Mouse (Mus musculus): ENCODE measurements around the gene Pdia2.
"Not testable (repeated sequence)": the region's sequence is repeated elsewhere in the genome, so short reads cannot be mapped to it uniquely, and the experiment has no call there.

Gene Pdia2

DNA sequence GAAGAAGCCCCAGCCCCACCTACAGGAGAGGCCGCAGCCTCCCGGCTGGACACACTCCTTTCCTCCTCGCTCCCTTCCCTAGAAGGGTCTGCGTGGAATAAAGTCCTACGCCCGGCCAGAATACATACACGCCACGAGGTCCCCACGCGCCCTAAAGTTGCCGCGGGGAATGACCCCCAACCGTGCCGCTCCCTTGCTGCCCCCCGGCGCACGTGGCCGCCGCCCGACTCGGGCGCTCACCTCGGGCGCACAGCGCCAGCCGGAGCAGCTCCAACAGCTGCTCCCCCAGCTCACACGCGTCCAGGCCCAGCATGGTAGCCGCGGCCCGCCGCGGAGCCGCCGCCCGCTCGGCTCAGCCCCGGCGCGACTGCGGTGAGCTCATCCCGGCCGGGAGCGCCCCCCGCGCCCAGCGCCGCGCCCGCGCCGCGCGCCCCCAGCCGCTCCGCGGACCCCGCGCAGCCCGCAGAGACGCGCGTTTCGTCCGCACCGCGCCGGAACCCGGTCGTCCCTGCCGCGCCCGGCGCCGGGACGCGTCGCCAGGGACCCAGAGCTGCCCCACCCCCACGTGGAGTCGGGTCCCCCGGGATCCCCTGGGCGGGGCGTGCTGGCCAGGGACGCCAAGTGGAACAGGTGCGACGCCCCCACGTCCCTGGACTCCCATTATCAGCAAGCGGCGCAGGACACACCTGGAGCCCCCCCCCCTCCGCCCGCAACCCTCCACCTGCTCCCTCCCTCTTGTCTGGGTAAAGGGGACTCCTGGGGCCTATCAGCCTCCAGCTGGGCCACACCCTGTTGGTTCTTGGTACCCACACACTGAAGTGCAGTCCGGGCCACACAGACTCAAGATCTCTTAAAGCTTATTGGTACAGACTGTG is 2.2 kb upstream of the Pdia2 start:
- DNase-seq: peak; percentile 46

DNA sequence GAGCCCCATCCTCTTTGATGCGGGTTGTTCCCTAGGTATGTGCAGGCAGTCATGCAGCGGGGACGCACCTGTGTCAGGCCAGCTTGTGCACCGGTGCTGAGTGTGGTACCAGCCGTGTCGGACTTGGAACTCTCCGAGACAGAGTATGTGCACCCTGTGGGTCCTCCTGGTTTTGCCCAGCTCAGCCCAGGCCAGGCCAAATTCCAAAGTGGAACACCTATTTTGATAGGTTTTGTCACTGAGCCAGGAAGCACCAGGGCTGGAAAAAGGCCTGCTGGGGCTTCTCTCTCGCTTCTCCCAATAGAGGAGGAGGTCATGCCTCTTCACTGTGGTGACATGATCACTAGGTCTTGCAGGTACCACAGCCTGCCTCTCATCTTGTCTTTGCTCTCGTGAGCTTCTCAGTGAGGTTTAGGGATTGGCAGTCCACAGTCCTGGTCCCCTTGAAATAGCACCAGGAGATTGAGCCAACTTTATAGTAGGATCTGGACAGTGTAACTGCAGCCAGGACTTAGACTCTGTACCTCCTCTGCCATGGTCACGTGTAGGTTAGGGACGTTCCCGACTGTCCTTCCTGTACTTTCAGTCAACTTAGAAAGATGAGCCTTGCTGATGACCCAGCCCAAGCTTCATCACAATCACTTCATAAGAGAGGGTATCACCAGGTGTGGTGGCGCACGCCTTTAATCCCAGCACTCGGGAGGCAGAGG is 6.3 kb downstream of the Pdia2 start:
- no peak for DNase-seq

DNA sequence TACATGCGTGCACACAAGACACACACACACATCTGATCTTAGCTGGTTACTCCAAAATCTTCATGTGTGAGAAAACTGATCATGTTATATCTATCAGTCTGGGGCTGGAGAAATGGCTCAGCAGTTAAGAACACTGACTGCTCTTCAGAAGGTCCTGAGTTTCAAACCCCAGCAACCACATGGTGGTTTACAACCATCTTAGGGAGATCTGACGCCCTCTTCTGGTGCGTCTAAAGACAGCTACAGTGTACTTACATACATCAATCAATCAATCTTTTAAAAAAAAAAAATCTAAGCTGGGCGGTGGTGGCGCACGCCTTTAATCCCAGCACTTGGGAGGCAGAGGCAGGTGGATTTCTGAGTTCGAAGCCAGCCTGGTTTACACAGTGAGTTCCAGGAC is 7.4 kb downstream of the Pdia2 start:
- not testable (repeated sequence) for DNase-seq

DNA sequence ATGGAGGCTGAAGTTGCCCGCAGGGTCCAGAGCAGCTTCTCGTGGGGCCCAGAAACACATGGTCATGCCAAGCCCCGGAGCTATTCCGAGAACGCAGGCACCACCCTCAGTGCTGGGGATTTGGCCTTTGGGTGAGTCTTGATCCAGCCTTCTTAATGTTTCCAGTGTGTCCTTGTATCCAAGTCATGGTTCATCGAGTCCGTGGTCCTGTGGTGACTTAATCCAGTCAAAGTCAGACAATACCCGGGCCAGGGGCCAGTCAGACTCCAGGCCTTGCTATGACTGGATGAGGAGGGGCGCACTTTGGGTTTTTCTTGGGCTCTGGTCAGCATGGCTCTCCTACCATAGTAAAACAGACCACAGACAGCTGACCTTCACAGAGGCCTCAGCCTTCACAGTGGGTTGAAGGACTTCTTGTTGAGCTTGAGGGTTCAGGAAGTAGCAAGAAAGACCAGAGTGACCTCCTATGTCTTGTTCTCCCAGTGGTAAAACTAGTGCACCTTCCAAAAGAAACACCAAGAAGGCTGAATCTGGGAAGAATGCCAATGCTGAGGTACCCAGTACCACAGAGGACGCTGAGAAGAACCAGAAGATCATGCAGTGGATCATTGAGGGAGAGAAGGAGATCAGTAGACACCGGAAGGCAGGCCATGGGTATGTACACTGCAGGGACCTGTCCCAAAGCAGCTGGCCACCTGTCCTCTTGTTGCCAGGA is 10.6 kb downstream of the Pdia2 start:
- DNase-seq: no peak

DNA sequence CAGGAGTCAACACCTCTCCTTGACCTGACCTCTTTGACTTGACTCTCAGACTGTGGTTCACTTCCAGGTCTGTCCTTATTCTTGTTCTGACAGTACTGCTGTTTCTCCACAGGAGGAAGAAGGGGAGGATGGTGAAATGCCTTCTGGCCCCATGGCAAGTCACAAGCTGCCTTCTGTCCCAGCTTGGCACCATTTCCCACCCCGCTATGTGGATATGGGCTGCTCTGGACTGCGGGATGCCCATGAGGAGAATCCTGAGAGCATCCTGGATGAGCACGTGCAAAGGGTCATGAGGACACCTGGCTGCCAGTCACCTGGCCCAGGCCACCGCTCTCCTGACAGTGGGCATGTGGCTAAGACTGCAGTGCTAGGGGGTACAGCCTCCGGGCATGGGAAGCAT is 11.3 kb downstream of the Pdia2 start:
- no peak for DNase-seq

DNA sequence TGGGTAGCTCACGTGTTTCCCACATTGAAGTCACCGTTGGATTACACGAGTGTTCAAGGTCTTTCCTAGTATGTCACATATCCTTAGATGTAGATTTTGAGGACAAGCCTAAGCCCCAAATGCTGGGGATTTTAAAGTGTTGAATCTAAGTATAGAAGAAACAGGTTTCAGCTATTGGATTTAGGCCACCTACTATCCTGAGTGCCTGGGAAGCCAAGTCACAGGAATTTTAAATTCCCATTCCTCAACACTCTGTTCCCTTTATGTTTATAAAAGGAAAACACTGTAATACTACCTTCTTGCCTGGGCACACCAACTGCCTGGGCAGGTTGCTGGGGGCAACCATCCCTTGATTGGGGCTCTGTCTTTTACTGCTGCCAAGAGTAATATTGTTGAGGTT is 17.7 kb downstream of the Pdia2 start:
- DNase-seq: no peak

DNA sequence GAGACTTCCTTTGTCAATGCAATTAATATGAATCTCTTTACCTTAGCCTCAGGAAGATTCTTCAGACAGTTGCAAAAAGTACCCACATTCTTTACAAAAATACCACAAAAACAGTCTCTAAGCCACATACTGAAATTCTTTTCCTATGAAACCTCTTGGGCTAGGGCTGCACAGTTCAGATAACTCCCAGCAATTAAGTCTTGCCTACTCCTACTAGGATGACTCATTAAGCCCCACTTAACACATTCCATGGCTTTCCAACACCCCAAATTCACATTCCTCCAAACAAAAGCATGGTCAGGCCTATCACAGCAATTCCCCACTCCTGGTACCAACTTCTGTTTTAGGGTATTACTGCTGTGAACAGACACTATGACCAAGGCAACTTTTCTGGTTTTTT is 20.3 kb downstream of the Pdia2 start:
- no peak for DNase-seq

DNA sequence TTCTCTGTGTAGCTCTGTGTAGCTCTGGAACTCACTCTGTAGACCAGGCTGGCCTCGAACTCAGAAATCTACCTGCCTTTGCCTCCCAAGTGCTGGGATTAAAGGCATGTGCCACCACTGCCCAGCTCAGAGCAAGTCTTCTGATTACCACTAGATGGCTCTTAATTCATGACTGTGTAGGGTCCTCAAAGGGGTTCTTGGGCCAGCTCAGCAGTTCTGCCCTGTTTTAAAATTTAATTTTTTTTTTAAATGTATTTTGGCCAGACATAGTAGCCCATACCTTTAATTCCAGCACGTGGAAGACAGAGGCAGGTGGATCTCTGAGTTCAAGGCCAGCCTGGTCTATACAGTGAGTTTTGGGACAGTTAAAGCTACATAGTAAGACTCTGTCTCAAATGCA is 23.6 kb downstream of the Pdia2 start:
- not testable (repeated sequence) for DNase-seq

DNA sequence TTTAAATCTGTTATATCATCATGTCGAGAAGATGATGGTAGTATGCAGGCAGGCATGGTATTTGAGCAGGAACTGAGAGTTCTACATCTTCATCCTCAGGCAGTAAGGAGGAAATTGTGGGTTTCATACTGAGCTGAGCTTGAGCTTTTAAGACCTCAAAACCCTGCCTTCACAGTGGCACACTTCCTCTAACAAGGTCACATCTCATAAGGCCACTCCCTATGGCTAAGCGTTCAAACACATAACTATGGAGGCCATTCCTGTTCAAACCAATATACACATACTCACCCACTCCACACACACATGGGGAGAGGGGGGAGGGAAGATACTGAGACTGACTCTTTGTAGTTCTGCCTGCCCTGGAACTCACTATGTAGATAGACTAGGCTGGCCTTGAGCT is 30.8 kb downstream of the Pdia2 start:
- DNase-seq: peak; percentile 27

DNA sequence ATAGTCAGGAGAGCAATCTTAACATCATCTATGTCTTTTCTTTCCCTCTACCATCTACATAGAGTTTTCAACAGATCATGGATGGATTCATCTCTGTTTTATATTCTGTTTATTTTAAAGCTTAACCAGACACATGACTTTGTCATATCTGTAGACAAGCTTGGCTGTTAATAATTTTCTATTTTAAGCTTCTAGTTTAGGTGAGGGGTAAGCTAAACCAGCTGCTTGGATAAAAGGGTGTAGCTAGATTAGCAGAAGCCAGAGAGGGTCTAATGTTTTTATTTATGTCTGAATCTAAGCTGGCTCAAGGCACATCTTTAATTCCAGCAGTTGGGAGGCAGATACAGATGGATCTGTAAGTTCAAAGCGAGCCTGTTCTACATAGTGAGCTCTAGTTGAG is 36.2 kb downstream of the Pdia2 start:
- no peak for DNase-seq

DNA sequence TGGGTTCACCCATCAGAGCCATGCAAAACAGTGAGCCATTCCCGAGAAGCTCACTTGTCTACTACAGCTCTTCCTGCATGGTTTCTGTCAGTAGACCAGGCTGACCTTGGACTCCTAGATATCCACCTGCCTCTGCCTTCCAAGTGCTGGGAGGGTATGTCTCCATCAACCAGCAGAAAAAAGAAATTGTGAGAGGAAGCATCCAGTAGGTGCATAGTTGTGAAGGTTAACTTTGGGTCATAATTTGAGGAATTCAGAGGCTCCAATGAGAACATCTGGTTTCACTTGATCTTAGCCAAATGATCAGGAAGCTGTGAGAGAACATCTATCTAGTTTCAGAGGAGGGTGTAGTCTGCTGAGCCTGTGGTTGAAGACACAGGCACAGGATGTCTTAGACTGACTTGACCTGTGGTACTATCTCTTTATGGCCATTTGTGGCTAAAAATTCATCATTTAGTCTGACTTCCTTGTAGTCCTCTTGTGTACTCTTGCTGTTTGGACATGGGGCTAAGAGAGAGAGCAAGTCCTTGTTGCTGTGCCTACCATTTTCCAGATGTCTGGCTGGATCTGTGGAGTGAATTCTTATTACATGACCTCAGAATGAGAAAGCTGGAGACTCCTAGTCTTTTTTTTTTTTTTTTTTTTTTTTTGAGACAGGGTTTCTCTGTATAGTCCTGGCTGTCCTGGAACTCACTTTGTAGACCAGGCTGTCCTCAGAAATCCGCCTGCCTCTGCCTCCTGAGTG is 46.8 kb downstream of the Pdia2 start:
- DNase-seq: no peak

DNA sequence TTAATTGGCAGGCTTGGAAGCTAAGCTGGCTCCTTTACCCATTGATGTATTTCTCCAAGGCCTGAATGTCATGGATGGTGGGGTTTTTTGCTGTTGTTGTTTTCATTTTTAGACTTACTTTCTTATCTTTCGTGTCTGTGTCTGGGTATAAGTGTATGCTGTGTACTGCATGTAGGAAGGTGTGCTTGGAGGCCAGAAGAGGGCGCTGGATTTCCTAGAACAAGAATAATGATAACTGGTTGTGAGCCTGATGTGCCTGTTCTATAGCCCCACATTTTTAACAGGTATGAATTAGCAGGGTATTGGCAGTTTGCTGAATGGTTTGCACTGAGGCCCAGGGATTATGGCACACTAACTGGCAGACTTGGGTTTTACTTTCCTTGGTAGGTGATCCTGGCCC is 49.8 kb downstream of the Pdia2 start:
- DNase-seq: no peak

Data from thymus, postnatal 4 days (tissue).